Mouse (Mus musculus) c-Kit-positive CD71-positive TER-119-positive erythroid progenitor cells, embryonic 14.5 days (primary cell): ENCODE measurements at regions not wholly inside any gene's neighbourhood (a gene's known extent, or its start where the extent isn't known, plus 50 kb on each side); places are given as distances from the start of the nearest gene placed in this dataset.

Source experiments
- DNase-seq: peaks from one replicate; pipeline ENCODE4 v3.0.0-alpha.2; 2013; ENCODE audit warnings: low spot score

GRCm38 (mm10) chr9:33930286-33930685, 555.4 kb upstream of the Kirrel3 start:
- no peak for DNase-seq

GRCm38 (mm10) chr9:33934071-33934470, 551.6 kb upstream of the Kirrel3 start:
- no peak for DNase-seq

- no peak for DNase-seq
Measured at GRCm38 (mm10) chr9:33954319-33954718, 531.4 kb upstream of the Kirrel3 start.
